Mouse (Mus musculus): Measurements from ENCODE around the gene Lifr. TPM values are rescaled to one million over a fixed set of nuclear protein-coding genes. Genes with fewer than 3 reads are reported as not detected.

The Lifr gene
- polyA plus RNA-seq, 1 experiment = 29.9 TPM

- no peaks in the 10 kb centered on the region; the same call in 1 of the 2 replicates for H3K36me3 ChIP-seq (ENCODE audit: control insufficient read depth, insufficient read depth, low read length)
- no peak overlapping the region for H3K27ac ChIP-seq (ENCODE audit: insufficient read depth, low read depth, low read length)
- TF ChIP-seq POLR2A (IDR thresholded peaks at IDR 0.05; ENCODE audit: low read depth, low read length) (no peak), CTCF (IDR thresholded peaks at IDR 0.05; ENCODE audit: extremely low read depth, insufficient read length, insufficient replicate concordance, low read depth, low read length) (no peak)
- H3K4me1 ChIP-seq (ENCODE audit: control insufficient read depth, insufficient read depth, insufficient read length, low read length) = no peaks in the 10 kb centered on the region
- 76% methylated on average over 10 of the region's 10 CpGs for WGBS
- H3K4me3 ChIP-seq (ENCODE audit: low read depth, low read length) = no peak overlapping the region
- H3K27me3 ChIP-seq (ENCODE audit: control insufficient read depth, insufficient read depth, low read length) = no peaks in the 10 kb centered on the region
Measured at GRCm38 (mm10) chr15:7167238-7167905, 77.0 kb downstream of the Lifr start.

- WGBS = 49% methylated on average over 11 of the region's 11 CpGs
- Histone ChIP-seq H3K4me3 (ENCODE audit: low read depth, low read length) (no peak overlapping the region), H3K36me3 (ENCODE audit: control insufficient read depth, insufficient read depth, low read length) (no peaks in the 10 kb centered on the region; the same call in 1 of the 2 replicates), H3K27me3 (ENCODE audit: control insufficient read depth, insufficient read depth, low read length) (no peaks in the 10 kb centered on the region), H3K4me1 (ENCODE audit: control insufficient read depth, insufficient read depth, insufficient read length, low read length) (no peaks in the 10 kb centered on the region), H3K27ac (ENCODE audit: insufficient read depth, low read depth, low read length) (no peak overlapping the region)
- TF ChIP-seq CTCF (IDR thresholded peaks at IDR 0.05; ENCODE audit: extremely low read depth, insufficient read length, insufficient replicate concordance, low read depth, low read length) (no peak), POLR2A (IDR thresholded peaks at IDR 0.05; ENCODE audit: low read depth, low read length) (no peak)
Measured at GRCm38 (mm10) chr15:7167906-7168532, 77.6 kb downstream of the Lifr start.

- H3K27me3 ChIP-seq (ENCODE audit: control insufficient read depth, insufficient read depth, low read length) = no peaks in the 10 kb centered on the region
- 23% methylated on average over 2 of the region's 2 CpGs for WGBS
- H3K4me3 ChIP-seq (ENCODE audit: low read depth, low read length) = no peak overlapping the region
- no peak overlapping the region for H3K27ac ChIP-seq (ENCODE audit: insufficient read depth, low read depth, low read length)
- no peaks in the 10 kb centered on the region for H3K36me3 ChIP-seq (ENCODE audit: control insufficient read depth, insufficient read depth, low read length)
- TF ChIP-seq POLR2A (IDR thresholded peaks at IDR 0.05; ENCODE audit: low read depth, low read length) = no peak
- TF ChIP-seq CTCF (IDR thresholded peaks at IDR 0.05; ENCODE audit: extremely low read depth, insufficient read length, insufficient replicate concordance, low read depth, low read length) = no peak
- no peaks in the 10 kb centered on the region for H3K4me1 ChIP-seq (ENCODE audit: control insufficient read depth, insufficient read depth, insufficient read length, low read length)
Measured at GRCm38 (mm10) chr15:7172875-7173274, 82.5 kb downstream of the Lifr start.

DNA sequence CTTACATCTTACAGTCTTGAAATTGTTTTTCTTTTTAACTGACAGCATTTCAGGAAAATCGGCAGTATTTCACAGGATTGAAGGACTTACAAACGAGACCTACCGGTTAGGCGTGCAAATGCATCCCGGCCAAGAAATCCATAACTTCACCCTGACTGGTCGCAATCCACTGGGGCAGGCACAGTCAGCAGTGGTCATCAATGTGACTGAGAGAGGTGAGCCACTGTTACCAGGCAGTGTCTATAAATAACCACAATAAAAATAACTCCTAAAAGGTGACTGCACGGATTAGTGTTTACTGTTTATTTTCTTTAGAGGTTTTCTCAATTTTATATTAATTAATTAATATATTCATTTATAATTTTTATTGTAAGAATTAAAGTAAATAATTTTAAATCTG is 82.9 kb downstream of the Lifr start:
- Histone ChIP-seq H3K27me3 (ENCODE audit: control insufficient read depth, insufficient read depth, low read length) (no peaks in the 10 kb centered on the region), H3K27ac (ENCODE audit: insufficient read depth, low read depth, low read length) (no peak overlapping the region), H3K4me1 (ENCODE audit: control insufficient read depth, insufficient read depth, insufficient read length, low read length) (no peaks in the 10 kb centered on the region), H3K4me3 (ENCODE audit: low read depth, low read length) (no peak overlapping the region), H3K36me3 (ENCODE audit: control insufficient read depth, insufficient read depth, low read length) (no peaks in the 10 kb centered on the region)
- no peak for TF ChIP-seq POLR2A (IDR thresholded peaks at IDR 0.05; ENCODE audit: low read depth, low read length)
- no peak for TF ChIP-seq CTCF (IDR thresholded peaks at IDR 0.05; ENCODE audit: extremely low read depth, insufficient read length, insufficient replicate concordance, low read depth, low read length)
- 78% methylated on average over 7 of the region's 7 CpGs for WGBS

GRCm38 (mm10) chr15:7173776-7174175 is 83.4 kb downstream of the Lifr start:
- 88% methylated on average over 8 of the region's 8 CpGs for WGBS
- TF ChIP-seq POLR2A (IDR thresholded peaks at IDR 0.05; ENCODE audit: low read depth, low read length) = no peak
- TF ChIP-seq CTCF (IDR thresholded peaks at IDR 0.05; ENCODE audit: extremely low read depth, insufficient read length, insufficient replicate concordance, low read depth, low read length) = no peak
- Histone ChIP-seq H3K27ac (ENCODE audit: insufficient read depth, low read depth, low read length) (no peak overlapping the region), H3K36me3 (ENCODE audit: control insufficient read depth, insufficient read depth, low read length) (no peaks in the 10 kb centered on the region), H3K4me3 (ENCODE audit: low read depth, low read length) (no peak overlapping the region), H3K27me3 (ENCODE audit: control insufficient read depth, insufficient read depth, low read length) (no peaks in the 10 kb centered on the region), H3K4me1 (ENCODE audit: control insufficient read depth, insufficient read depth, insufficient read length, low read length) (no peaks in the 10 kb centered on the region)

DNA sequence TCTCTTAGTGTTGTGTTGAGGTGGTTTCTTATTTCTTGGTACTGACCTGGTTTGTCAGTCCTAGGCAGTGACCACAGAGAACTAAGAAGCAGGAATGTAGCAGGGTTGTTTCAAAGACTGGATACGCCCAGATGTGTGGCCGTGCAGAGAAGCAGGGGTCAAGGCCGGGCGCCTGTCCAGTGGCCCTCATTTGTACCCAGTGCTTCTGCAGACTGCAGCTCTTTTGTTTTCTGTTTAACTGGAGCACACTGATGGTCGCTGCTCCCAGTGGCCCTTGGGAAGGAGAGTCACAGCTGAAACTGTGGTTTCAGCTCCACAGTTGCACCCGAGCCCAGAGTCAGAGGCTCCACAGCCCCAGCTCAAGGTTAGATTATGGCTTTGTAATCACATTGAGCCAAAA is 90.2 kb downstream of the Lifr start:
- H3K4me3 ChIP-seq (ENCODE audit: low read depth, low read length) = no peak overlapping the region
- no peaks in the 10 kb centered on the region; the same call in 1 of the 2 replicates for H3K36me3 ChIP-seq (ENCODE audit: control insufficient read depth, insufficient read depth, low read length)
- no peaks in the 10 kb centered on the region for H3K27me3 ChIP-seq (ENCODE audit: control insufficient read depth, insufficient read depth, low read length)
- no peaks in the 10 kb centered on the region for H3K4me1 ChIP-seq (ENCODE audit: control insufficient read depth, insufficient read depth, insufficient read length, low read length)
- H3K27ac ChIP-seq (ENCODE audit: insufficient read depth, low read depth, low read length) = no peak overlapping the region
- 81% methylated on average over 6 of the region's 6 CpGs for WGBS
- TF ChIP-seq CTCF (IDR thresholded peaks at IDR 0.05; ENCODE audit: extremely low read depth, insufficient read length, insufficient replicate concordance, low read depth, low read length) (no peak), POLR2A (IDR thresholded peaks at IDR 0.05; ENCODE audit: low read depth, low read length) (no peak)

DNA sequence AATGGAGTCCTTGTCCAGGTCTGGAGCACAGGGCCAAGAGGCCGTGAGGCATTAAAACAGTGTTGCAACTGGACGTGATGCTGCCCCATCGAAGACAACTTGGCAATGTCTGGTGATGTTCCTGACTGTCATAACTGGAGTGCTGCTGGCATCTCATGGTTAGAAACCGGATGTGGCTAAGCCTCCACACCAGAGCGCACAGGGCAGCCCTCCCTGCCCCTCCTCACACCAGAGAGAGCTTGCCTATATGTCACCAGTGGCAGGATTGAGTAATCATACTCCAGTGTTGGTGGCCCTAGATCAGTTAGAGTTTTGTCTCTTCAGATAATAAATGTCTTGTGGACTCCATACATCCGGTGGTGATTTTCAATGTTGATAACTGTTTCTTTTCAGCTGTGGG is 97.3 kb downstream of the Lifr start:
- TF ChIP-seq CTCF (IDR thresholded peaks at IDR 0.05; ENCODE audit: extremely low read depth, insufficient read length, insufficient replicate concordance, low read depth, low read length) (no peak), POLR2A (IDR thresholded peaks at IDR 0.05; ENCODE audit: low read depth, low read length) (no peak)
- Histone ChIP-seq H3K36me3 (ENCODE audit: control insufficient read depth, insufficient read depth, low read length) (no peaks in the 10 kb centered on the region; the same call in 1 of the 2 replicates), H3K4me3 (ENCODE audit: low read depth, low read length) (no peak overlapping the region), H3K4me1 (ENCODE audit: control insufficient read depth, insufficient read depth, insufficient read length, low read length) (no peaks in the 10 kb centered on the region), H3K27ac (ENCODE audit: insufficient read depth, low read depth, low read length) (no peak overlapping the region), H3K27me3 (ENCODE audit: control insufficient read depth, insufficient read depth, low read length) (no peaks in the 10 kb centered on the region)
- 90% methylated on average over 6 of the region's 6 CpGs for WGBS
